10 mouse cellular contexts compared by ENCODE assay signal in genomic region chr1:169848254-169849015, GRCm38 (mm10).
DNase-seq lines count a peak whose midpoint lies in the region; ATAC-seq lines count a peak whose summit lies in the region.
"Had no signal": no experiment of that assay in that cellular context is flagged by ENCODE, and none has a peak within 500 bp of the region (broad histone marks: within the 10 kb centered on the region; RNA-seq: fewer than 3 reads in every experiment).

No protein-coding gene starts in this region.

- DNase-seq in adrenal gland, postnatal 25 days: peak; percentile 27
- DNase-seq in cerebellum, postnatal 36 days: peak; percentile 19 to 58
- peak; percentile 40 for DNase-seq in midbrain, embryonic 14.5 days
- DNase-seq in urinary bladder, postnatal 36 days (ENCODE audit: low spot score in 2 of 2): no peak
- DNase-seq in thymus, postnatal 25 days: no peak
- DNase-seq: heart, adult 2 months; lung, postnatal 4 days had no signal

- 60% methylated on average over 10 of the region's 10 CpGs for WGBS in hindbrain, embryonic 13.5 days
- 73% methylated on average over 10 of the region's 10 CpGs for WGBS in hindbrain, embryonic 12.5 days
- WGBS in midbrain, embryonic 14.5 days: 60% methylated on average over 10 of the region's 10 CpGs
- 83% methylated on average over 10 of the region's 10 CpGs for WGBS in kidney, embryonic 16.5 days

- no peaks in the 10 kb centered on the region for H3K27me3 ChIP-seq in hindbrain, embryonic 13.5 days
- H3K27me3 ChIP-seq in hindbrain, embryonic 12.5 days: no peaks in the 10 kb centered on the region
- no peaks in the 10 kb centered on the region for H3K27me3 ChIP-seq in midbrain, embryonic 14.5 days (ENCODE audit: control insufficient read depth, insufficient read depth, low read length)
- no peaks in the 10 kb centered on the region for H3K27me3 ChIP-seq in kidney, embryonic 16.5 days (ENCODE audit: insufficient read depth, low read length)

- H3K4me3 ChIP-seq in hindbrain, embryonic 13.5 days: no peak overlapping the region
- no peak overlapping the region for H3K4me3 ChIP-seq in hindbrain, embryonic 12.5 days
- H3K4me3 ChIP-seq in midbrain, embryonic 14.5 days (replicated peaks; ENCODE audit: low read depth, low read length): no peak overlapping the region
- no peak overlapping the region for H3K4me3 ChIP-seq in kidney, embryonic 16.5 days (ENCODE audit: low read length)
- H3K4me3 ChIP-seq: heart, adult 2 months had no signal

- H3K4me1 ChIP-seq in hindbrain, embryonic 13.5 days (replicated peaks): peaks cover 7% of the 10 kb centered on the region; the same call in 1 of the 2 replicates
- H3K4me1 ChIP-seq in hindbrain, embryonic 12.5 days: no peaks in the 10 kb centered on the region
- no peaks in the 10 kb centered on the region for H3K4me1 ChIP-seq in midbrain, embryonic 14.5 days (ENCODE audit: control insufficient read depth, insufficient read depth, low read length)
- H3K4me1 ChIP-seq in kidney, embryonic 16.5 days (ENCODE audit: insufficient read depth, low read length): no peaks in the 10 kb centered on the region

- H3K36me3 ChIP-seq in hindbrain, embryonic 13.5 days: no peaks in the 10 kb centered on the region
- H3K36me3 ChIP-seq in hindbrain, embryonic 12.5 days: no peaks in the 10 kb centered on the region
- H3K36me3 ChIP-seq in midbrain, embryonic 14.5 days (ENCODE audit: control insufficient read depth, insufficient read depth, low read length): no peaks in the 10 kb centered on the region
- no peaks in the 10 kb centered on the region for H3K36me3 ChIP-seq in kidney, embryonic 16.5 days (ENCODE audit: insufficient read depth, low read length)

- 0 out of 2 replicates have a peak, but pooled peaks have one; percentile 73 for ATAC-seq in hindbrain, embryonic 13.5 days (ENCODE audit: low FRiP score)
- no peak for ATAC-seq in hindbrain, embryonic 12.5 days (ENCODE audit: low FRiP score)
- ATAC-seq in midbrain, embryonic 14.5 days (ENCODE audit: low FRiP score, low TSS enrichment): 0 out of 2 replicates have a peak, but pooled peaks have one; percentile 50
- ATAC-seq in kidney, embryonic 16.5 days (ENCODE audit: low FRiP score, low TSS enrichment): no peak

- H3K4me2 ChIP-seq in hindbrain, embryonic 13.5 days: no peak overlapping the region
- no peak overlapping the region for H3K4me2 ChIP-seq in hindbrain, embryonic 12.5 days (replicated peaks)
- H3K4me2 ChIP-seq in midbrain, embryonic 14.5 days (ENCODE audit: low read length): no peak overlapping the region
- H3K4me2 ChIP-seq in kidney, embryonic 16.5 days (replicated peaks; ENCODE audit: low read depth, low read length): no peak overlapping the region

- no peak overlapping the region for H3K9ac ChIP-seq in hindbrain, embryonic 13.5 days
- no peak overlapping the region for H3K9ac ChIP-seq in hindbrain, embryonic 12.5 days
- no peak overlapping the region for H3K9ac ChIP-seq in midbrain, embryonic 14.5 days (replicated peaks; ENCODE audit: low read length)
- no peak overlapping the region for H3K9ac ChIP-seq in kidney, embryonic 16.5 days (replicated peaks; ENCODE audit: low read length)

- H3K9me3 ChIP-seq in hindbrain, embryonic 13.5 days: no peaks in the 10 kb centered on the region
- no peaks in the 10 kb centered on the region for H3K9me3 ChIP-seq in hindbrain, embryonic 12.5 days (replicated peaks)
- H3K9me3 ChIP-seq in midbrain, embryonic 14.5 days (ENCODE audit: control insufficient read depth, low read length): no peaks in the 10 kb centered on the region
- no peaks in the 10 kb centered on the region for H3K9me3 ChIP-seq in kidney, embryonic 16.5 days (ENCODE audit: low read length)

- H3K27ac ChIP-seq in hindbrain, embryonic 13.5 days: peak overlapping the region; percentile 48; the same call in 1 of the 2 replicates
- H3K27ac ChIP-seq in hindbrain, embryonic 12.5 days: no peak overlapping the region
- H3K27ac ChIP-seq in midbrain, embryonic 14.5 days (replicated peaks; ENCODE audit: low read depth, low read length): no peak overlapping the region
- H3K27ac ChIP-seq in kidney, embryonic 16.5 days (ENCODE audit: low read length): no peak overlapping the region
- H3K27ac ChIP-seq: heart, adult 2 months had no signal

Comparison
In these comparisons a context has a peak if more than half of its experiments do, and no peak if none do; other contexts are left out.
1. ATAC-seq: peak in hindbrain, embryonic 13.5 days (single experiment) and midbrain, embryonic 14.5 days (single experiment); none in hindbrain, embryonic 12.5 days (single experiment) and kidney, embryonic 16.5 days (single experiment).
2. DNase-seq: peak in adrenal gland, postnatal 25 days (single experiment), cerebellum, postnatal 36 days (2 of 2) and midbrain, embryonic 14.5 days (single experiment); none in urinary bladder, postnatal 36 days (0 of 2) and thymus, postnatal 25 days (single experiment).